Mouse (Mus musculus) hindbrain, embryonic 15.5 days (tissue): ENCODE data around the gene Hmgn2. TPM values are rescaled to one million over a fixed set of nuclear protein-coding genes. Genes with fewer than 3 reads are reported as not detected.

Experiments used
- ATAC-seq: fragments of 200-750 bp; cut with Nextera tagmentation; 2 replicates; pipeline ENCODE4 v1.8.0; 2017; ENCODE audit warnings: low read depth, moderate number of reproducible peaks, moderate TSS enrichment; ENCODE audit not compliant: low FRiP score
- H3K27ac ChIP-seq: fragments of 300-500 bp; sonication (generic); replicated peaks from 2 replicates; pipeline ENCODE4 v1.5.1; 2015; ENCODE audit warnings: mild to moderate bottlenecking, inconsistent platforms
- H3K27me3 ChIP-seq: fragments of 300-500 bp; sonication (generic); 2 replicates; pipeline ENCODE4 v1.6.1; 2015; ENCODE audit warnings: control low read depth, inconsistent platforms
- H3K36me3 ChIP-seq: fragments of 300-500 bp; sonication (generic); 2 replicates; pipeline ENCODE4 v1.6.1; 2015; ENCODE audit warnings: control low read depth, inconsistent platforms
- H3K4me1 ChIP-seq: fragments of 300-500 bp; sonication (generic); replicated peaks from 2 replicates; pipeline ENCODE4 v1.6.1; 2015; ENCODE audit warnings: control low read depth, inconsistent platforms
- H3K4me2 ChIP-seq: fragments of 300-500 bp; sonication (generic); 2 replicates; pipeline ENCODE4 v1.6.1; 2015; ENCODE audit warnings: moderate library complexity, mild to moderate bottlenecking, inconsistent platforms
- H3K4me3 ChIP-seq: fragments of 300-500 bp; sonication (generic); 2 replicates; pipeline ENCODE4 v1.5.1; 2015; ENCODE audit warnings: mild to moderate bottlenecking, inconsistent platforms
- H3K9ac ChIP-seq: fragments of 300-500 bp; sonication (generic); 2 replicates; pipeline ENCODE4 v1.6.1; 2015; ENCODE audit warnings: inconsistent platforms
- H3K9me3 ChIP-seq: fragments of 300-500 bp; sonication (generic); 2 replicates; pipeline ENCODE4 v1.6.1; 2016; ENCODE audit warnings: control low read depth, inconsistent platforms
- WGBS: fragments of 180-500 bp; shearing (Covaris S2); methylation state at CpG from one replicate; pipeline ENCODE4 v1.1.7; 2015; 5-methylcytosine and 5-hydroxymethylcytosine counted together
- polyA plus RNA-seq: library from polyadenylated mRNA; unstranded; fragments of >200 nt; fragmentation: Nextera tagmentation; extraction: Ambion mirVana; gene quantifications from 2 replicates; pipeline ENCODE4 v1.2.1, GENCODE M21; 2015

Gene Hmgn2
- polyA plus RNA-seq, result 1,020 and 1,026 TPM in 2 replicates

- no peaks in the 10 kb centered on the region for H3K9me3 ChIP-seq
- ATAC-seq, result peak; percentile 63
- H3K27me3 ChIP-seq, result no peaks in the 10 kb centered on the region
- peaks cover 40% of the 10 kb centered on the region for H3K4me1 ChIP-seq
- H3K4me2 ChIP-seq, result peak within 1 kb of the TSS; percentile 92
- H3K9ac ChIP-seq, result peak within 1 kb of the TSS; percentile 97
- peak within 1 kb of the TSS; percentile 63 for H3K4me3 ChIP-seq
- peak within 1 kb of the TSS; percentile 100 for H3K27ac ChIP-seq
- H3K36me3 ChIP-seq, result peaks cover 24% of the 10 kb centered on the region
- under 1% methylated on average over 42 of the region's 42 CpGs for WGBS
Observed at GRCm38 (mm10) chr4:133968150-133968921, at the start of gene Hmgn2. TSS of gene Hmgn2 (minus strand) at chr4:133968650.

GRCm38 (mm10) chr4:134017201-134017865 is 48.9 kb upstream of the Hmgn2 start:
- no peak for ATAC-seq
- WGBS, result 3% methylated on average over 21 of the region's 21 CpGs

DNA sequence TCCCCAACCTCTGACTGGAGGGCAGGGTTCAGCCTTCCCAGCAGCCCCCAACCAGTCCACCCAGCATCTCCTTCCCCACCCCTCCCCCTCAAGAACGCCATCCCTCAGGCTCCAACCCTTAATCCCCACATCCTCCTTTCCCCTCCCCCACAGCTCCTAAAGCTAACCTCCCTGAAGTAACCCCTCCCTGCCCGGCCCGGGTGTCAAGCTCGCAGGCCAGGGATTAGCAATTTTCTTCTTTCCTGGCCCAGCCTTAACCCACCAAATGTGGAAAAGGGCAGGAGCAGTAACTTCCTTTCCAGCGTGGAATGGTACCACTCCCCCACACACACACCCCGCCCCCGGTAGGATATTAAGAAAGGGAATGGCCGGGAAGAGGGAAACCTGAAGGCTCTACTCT is 48.3 kb upstream of the Hmgn2 start:
- no peaks in the 10 kb centered on the region for H3K9me3 ChIP-seq
- no peak overlapping the region for H3K9ac ChIP-seq
- H3K36me3 ChIP-seq, result no peaks in the 10 kb centered on the region
- H3K4me1 ChIP-seq, result peaks cover 33% of the 10 kb centered on the region
- peak overlapping the region; percentile 62; the same call in 1 of the 2 replicates for H3K4me2 ChIP-seq
- peaks cover 25% of the 10 kb centered on the region for H3K27me3 ChIP-seq
- no peak overlapping the region for H3K27ac ChIP-seq
- H3K4me3 ChIP-seq, result no peak overlapping the region
- no peak for ATAC-seq
- under 1% methylated on average over 8 of the region's 8 CpGs for whole genome bisulfite sequencing

More at GRCm38 (mm10) chr4:134017201-134017865, 48.9 kb upstream of the Hmgn2 start:
- peaks cover 33% of the 10 kb centered on the region for H3K4me1 ChIP-seq
- H3K27ac ChIP-seq, result no peak overlapping the region
- peaks cover 25% of the 10 kb centered on the region for H3K27me3 ChIP-seq
- H3K9ac ChIP-seq, result no peak overlapping the region
- H3K4me2 ChIP-seq, result peak overlapping the region; percentile 62
- H3K4me3 ChIP-seq, result peak overlapping the region; percentile 36
- H3K36me3 ChIP-seq, result no peaks in the 10 kb centered on the region
- H3K9me3 ChIP-seq, result no peaks in the 10 kb centered on the region

DNA sequence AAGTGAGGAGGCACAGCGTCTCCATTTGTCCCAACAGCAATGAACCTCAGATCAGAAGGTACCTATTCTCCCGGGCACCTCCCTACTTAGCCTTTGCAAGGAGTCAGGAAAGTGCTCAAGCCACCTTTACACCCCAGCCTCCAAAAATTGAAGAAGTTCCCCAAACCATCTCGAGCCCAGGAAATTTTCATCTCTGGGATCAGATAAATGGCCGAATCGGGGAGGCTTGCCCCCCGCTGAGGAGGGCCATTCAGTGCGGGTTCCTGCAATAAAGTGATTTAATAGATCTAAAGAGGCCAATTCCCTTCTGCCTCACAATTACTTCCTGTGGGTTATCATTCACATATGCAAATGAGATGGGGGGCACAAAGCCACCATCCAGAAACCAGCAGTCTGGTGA is 47.8 kb upstream of the Hmgn2 start:
- Histone ChIP-seq H3K4me2 (no peak overlapping the region), H3K4me3 (no peak overlapping the region), H3K27ac (no peak overlapping the region), H3K9me3 (no peaks in the 10 kb centered on the region), H3K36me3 (no peaks in the 10 kb centered on the region), H3K27me3 (peaks cover 25% of the 10 kb centered on the region), H3K4me1 (peaks cover 33% of the 10 kb centered on the region), H3K9ac (no peak overlapping the region)
- no peak for ATAC-seq
- 3% methylated on average over 7 of the region's 7 CpGs for WGBS

DNA sequence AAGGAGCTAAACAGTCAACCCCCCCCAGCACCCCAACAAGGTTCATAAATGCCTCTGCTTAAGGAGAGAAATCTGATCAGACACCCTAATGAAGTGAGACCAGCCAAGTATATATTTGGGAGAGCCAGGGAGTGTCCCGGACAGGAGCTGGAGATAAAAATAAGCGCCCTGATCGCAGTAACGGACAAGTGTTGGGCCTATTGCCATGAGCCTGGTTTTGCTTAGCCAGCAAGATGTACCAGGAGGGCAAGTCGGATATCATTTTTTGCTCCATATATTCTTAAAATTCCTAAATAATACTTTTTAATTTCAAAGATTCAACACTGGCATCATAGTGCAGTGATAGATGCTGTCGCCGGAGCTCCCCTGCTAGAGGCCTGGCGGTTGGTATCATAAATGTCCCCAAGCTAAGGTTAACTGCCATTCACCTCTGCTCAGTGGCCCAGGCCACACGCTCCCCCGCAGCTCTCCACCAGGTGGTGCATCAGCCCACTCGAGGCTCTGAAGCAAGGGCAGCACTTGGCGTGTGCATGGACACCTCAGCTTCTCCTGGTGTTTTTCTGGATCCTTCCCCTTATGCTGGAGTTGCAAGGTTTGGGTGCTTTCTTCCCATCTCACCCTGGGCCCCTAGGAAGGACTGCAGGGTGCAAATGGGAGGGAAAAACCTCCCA is 44.5 kb upstream of the Hmgn2 start:
- no peak for ATAC-seq

DNA sequence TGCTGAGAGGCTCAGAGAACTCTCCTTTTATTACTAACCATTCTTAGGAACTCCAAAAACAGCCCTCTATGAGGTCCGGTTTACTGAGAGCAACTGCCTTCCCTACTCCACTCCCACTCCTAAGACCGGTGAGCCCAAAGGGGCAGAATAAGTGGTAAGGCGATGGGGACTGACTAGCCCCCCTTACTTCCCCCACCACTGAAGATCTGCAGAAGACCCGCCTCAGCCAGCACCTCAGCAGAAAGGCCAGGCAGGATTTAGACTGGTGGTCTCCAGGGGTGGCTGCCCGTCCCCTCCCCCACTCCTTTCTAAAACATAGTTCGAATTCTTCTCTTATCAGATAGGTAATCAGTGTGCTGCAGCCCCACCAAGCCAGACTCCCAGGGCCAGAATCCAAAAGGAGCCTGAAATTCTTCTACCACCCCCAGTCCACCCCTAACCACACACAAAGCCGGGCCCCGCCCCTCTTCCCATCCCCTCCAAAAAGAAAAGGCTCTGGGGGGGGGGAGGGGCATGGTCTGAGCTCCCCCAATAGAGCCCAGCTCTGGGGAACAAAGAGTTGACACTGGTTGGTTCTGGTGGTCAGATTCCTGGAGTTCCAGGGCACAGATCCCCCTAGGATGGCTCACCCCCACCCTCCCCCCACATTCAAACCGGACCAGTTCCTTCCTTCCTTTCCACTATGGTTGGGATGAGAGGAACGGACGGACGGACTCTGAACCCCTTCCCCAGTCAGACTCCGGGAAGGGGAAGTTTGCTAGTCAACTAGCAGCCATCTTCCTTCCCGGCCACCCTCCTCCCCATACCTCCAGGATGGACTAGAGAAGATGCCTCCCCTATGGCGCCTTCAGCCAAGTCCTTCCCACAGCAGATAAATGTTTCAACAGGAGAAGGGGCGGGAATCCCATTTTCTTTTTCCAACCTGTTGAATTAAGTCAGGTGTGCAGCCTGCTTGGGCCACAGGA is 43.3 kb upstream of the Hmgn2 start:
- ATAC-seq, result no peak

More for the DNA sequence above, 44.5 kb upstream of the Hmgn2 start:
- no peaks in the 10 kb centered on the region for H3K9me3 ChIP-seq
- WGBS, result 49% methylated on average over 12 of the region's 12 CpGs
- H3K4me1 ChIP-seq, result peaks cover 8% of the 10 kb centered on the region
- no peaks in the 10 kb centered on the region for H3K36me3 ChIP-seq
- no peak overlapping the region for H3K4me2 ChIP-seq
- H3K4me3 ChIP-seq, result no peak overlapping the region
- H3K9ac ChIP-seq, result no peak overlapping the region
- H3K27me3 ChIP-seq, result peaks cover 12% of the 10 kb centered on the region
- no peak overlapping the region for H3K27ac ChIP-seq

GRCm38 (mm10) chr4:134009709-134010108 is 41.3 kb upstream of the Hmgn2 start:
- Histone ChIP-seq H3K9ac (no peak overlapping the region), H3K4me1 (no peaks in the 10 kb centered on the region), H3K9me3 (no peaks in the 10 kb centered on the region), H3K27me3 (no peaks in the 10 kb centered on the region), H3K27ac (no peak overlapping the region), H3K4me3 (no peak overlapping the region), H3K4me2 (no peak overlapping the region), H3K36me3 (no peaks in the 10 kb centered on the region)
- WGBS, result 68% methylated on average over 6 of the region's 6 CpGs
- ATAC-seq, result no peak

More for the DNA sequence above, 43.3 kb upstream of the Hmgn2 start:
- H3K27me3 ChIP-seq, result peaks cover 3% of the 10 kb centered on the region; the same call in 1 of the 2 replicates
- no peaks in the 10 kb centered on the region for H3K4me1 ChIP-seq
- no peak overlapping the region for H3K27ac ChIP-seq
- H3K4me2 ChIP-seq, result no peak overlapping the region
- H3K4me3 ChIP-seq, result no peak overlapping the region
- no peak overlapping the region for H3K9ac ChIP-seq
- H3K9me3 ChIP-seq, result no peaks in the 10 kb centered on the region
- WGBS, result 6% methylated on average over 16 of the region's 16 CpGs
- H3K36me3 ChIP-seq, result no peaks in the 10 kb centered on the region

DNA sequence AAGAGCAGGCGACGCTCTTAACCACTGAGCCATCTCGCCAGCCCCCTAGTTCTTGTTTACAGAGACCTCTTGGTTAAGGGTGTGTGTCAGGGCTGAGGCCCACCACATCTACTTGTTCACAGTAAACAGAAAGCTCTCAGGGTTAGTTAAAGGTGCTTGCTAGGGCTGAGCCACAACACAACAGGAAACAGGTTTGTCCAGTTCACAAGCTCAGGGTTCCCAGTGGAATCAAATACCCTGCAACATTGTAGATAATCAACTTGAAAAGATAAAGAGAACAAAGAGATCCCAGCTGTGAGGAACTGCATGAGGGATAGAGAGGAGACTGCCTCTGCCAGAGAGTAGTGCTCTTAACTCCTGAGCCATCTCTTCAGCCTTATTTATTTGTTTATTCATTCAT is 38.4 kb upstream of the Hmgn2 start:
- WGBS, result 91% methylated on average over 3 of the region's 3 CpGs
- H3K4me2 ChIP-seq, result no peak overlapping the region
- no peaks in the 10 kb centered on the region for H3K36me3 ChIP-seq
- no peak for ATAC-seq
- H3K4me1 ChIP-seq, result no peaks in the 10 kb centered on the region
- H3K9me3 ChIP-seq, result no peaks in the 10 kb centered on the region
- H3K9ac ChIP-seq, result no peak overlapping the region
- no peak overlapping the region for H3K27ac ChIP-seq
- H3K4me3 ChIP-seq, result no peak overlapping the region
- H3K27me3 ChIP-seq, result no peaks in the 10 kb centered on the region

GRCm38 (mm10) chr4:134005581-134006358 is 37.3 kb upstream of the Hmgn2 start:
- H3K27me3 ChIP-seq, result no peaks in the 10 kb centered on the region
- H3K4me3 ChIP-seq, result no peak overlapping the region
- no peaks in the 10 kb centered on the region for H3K36me3 ChIP-seq
- no peak overlapping the region for H3K27ac ChIP-seq
- H3K9ac ChIP-seq, result no peak overlapping the region
- ATAC-seq, result no peak
- WGBS, result 85% methylated on average over 12 of the region's 12 CpGs
- no peak overlapping the region for H3K4me2 ChIP-seq
- H3K9me3 ChIP-seq, result no peaks in the 10 kb centered on the region
- H3K4me1 ChIP-seq, result no peaks in the 10 kb centered on the region

- WGBS, result 50% methylated on average over 5 of the region's 5 CpGs
Observed at GRCm38 (mm10) chr4:134002903-134003302, 34.5 kb upstream of the Hmgn2 start.

DNA sequence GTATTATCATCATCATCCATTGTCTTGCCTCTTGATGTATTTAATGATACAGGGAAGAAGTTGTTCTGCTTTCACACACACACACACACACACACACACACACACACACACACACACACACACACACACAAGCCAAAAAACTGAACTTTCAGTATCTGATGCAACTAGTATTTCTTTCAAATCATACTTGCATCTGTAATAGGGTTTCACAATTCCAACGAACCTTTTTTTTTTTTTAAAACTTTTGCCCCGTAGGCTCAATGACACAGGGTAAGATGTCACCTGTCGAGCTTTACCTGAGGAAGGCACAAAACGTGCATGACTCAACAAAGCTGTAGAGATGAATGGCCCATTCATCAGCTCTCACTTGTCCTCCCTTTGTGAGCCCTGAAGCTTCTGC is 33.8 kb upstream of the Hmgn2 start:
- Histone ChIP-seq H3K4me2 (no peak overlapping the region), H3K9me3 (no peaks in the 10 kb centered on the region), H3K4me1 (peaks cover 10% of the 10 kb centered on the region), H3K27ac (no peak overlapping the region), H3K36me3 (no peaks in the 10 kb centered on the region), H3K27me3 (no peaks in the 10 kb centered on the region), H3K9ac (no peak overlapping the region), H3K4me3 (no peak overlapping the region)
- WGBS, result 60% methylated on average over 4 of the region's 4 CpGs
- ATAC-seq, result no peak

More at GRCm38 (mm10) chr4:134002903-134003302, 34.5 kb upstream of the Hmgn2 start:
- H3K9me3 ChIP-seq, result no peaks in the 10 kb centered on the region
- H3K27ac ChIP-seq, result no peak overlapping the region
- H3K4me1 ChIP-seq, result peaks cover 10% of the 10 kb centered on the region
- H3K9ac ChIP-seq, result no peak overlapping the region
- no peak overlapping the region for H3K4me2 ChIP-seq
- H3K27me3 ChIP-seq, result no peaks in the 10 kb centered on the region
- no peaks in the 10 kb centered on the region for H3K36me3 ChIP-seq
- no peak for ATAC-seq
- no peak overlapping the region for H3K4me3 ChIP-seq
